Mouse (Mus musculus): ENCODE data around the gene Wscd2.

The Wscd2 gene

GRCm38 (mm10) chr5:113490033-113490432 lies at the start of gene Wscd2:
Wscd2 (plus strand) TSS chr5:113490333.
- DNase-seq: no peak

GRCm38 (mm10) chr5:113442180-113442579 lies 48.0 kb upstream of the Wscd2 start:
- DNase-seq: no peak

GRCm38 (mm10) chr5:113448023-113448734 lies 42.0 kb upstream of the Wscd2 start:
- no peak for DNase-seq

- DNase-seq: no peak
These were observed 40.8 kb upstream of the Wscd2 start for GRCm38 (mm10) chr5:113449336-113449735.

- no peak for DNase-seq
These were observed 37.4 kb upstream of the Wscd2 start for GRCm38 (mm10) chr5:113452691-113453090.

GRCm38 (mm10) chr5:113453356-113453755 lies 36.8 kb upstream of the Wscd2 start:
- no peak for DNase-seq

- peak; percentile 25 for DNase-seq
These were observed 34.1 kb upstream of the Wscd2 start for GRCm38 (mm10) chr5:113456020-113456419.

- DNase-seq: no peak
These were observed 33.4 kb upstream of the Wscd2 start for GRCm38 (mm10) chr5:113456756-113457155.

- no peak for DNase-seq
These were observed 32.9 kb upstream of the Wscd2 start for GRCm38 (mm10) chr5:113457260-113457659.

GRCm38 (mm10) chr5:113459942-113460341 lies 30.2 kb upstream of the Wscd2 start:
- DNase-seq: no peak

- DNase-seq: peak; percentile 11
These were observed 28.6 kb upstream of the Wscd2 start for GRCm38 (mm10) chr5:113461582-113461981.

- peak; percentile 13 for DNase-seq
These were observed 28.0 kb upstream of the Wscd2 start for GRCm38 (mm10) chr5:113461998-113462625.

- DNase-seq: no peak
These were observed 25.4 kb upstream of the Wscd2 start for GRCm38 (mm10) chr5:113464731-113465130.

- no peak for DNase-seq
These were observed 23.6 kb upstream of the Wscd2 start for GRCm38 (mm10) chr5:113466536-113466935.

GRCm38 (mm10) chr5:113467072-113467471 lies 23.1 kb upstream of the Wscd2 start:
- no peak for DNase-seq

- no peak for DNase-seq
These were observed 22.4 kb upstream of the Wscd2 start for GRCm38 (mm10) chr5:113467765-113468164.

GRCm38 (mm10) chr5:113468625-113469024 lies 21.5 kb upstream of the Wscd2 start:
- no peak for DNase-seq

- no peak for DNase-seq
These were observed 20.9 kb upstream of the Wscd2 start for GRCm38 (mm10) chr5:113469231-113469630.

- DNase-seq: no peak
These were observed 20.3 kb upstream of the Wscd2 start for GRCm38 (mm10) chr5:113469826-113470225.

GRCm38 (mm10) chr5:113471417-113471816 lies 18.7 kb upstream of the Wscd2 start:
- DNase-seq: peak; percentile 44

GRCm38 (mm10) chr5:113472339-113472738 lies 17.8 kb upstream of the Wscd2 start:
- DNase-seq: no peak

GRCm38 (mm10) chr5:113476816-113477215 lies 13.3 kb upstream of the Wscd2 start:
- DNase-seq: no peak

- DNase-seq: no peak
These were observed 11.1 kb upstream of the Wscd2 start for GRCm38 (mm10) chr5:113479075-113479474.

- no peak for DNase-seq
These were observed 9.7 kb upstream of the Wscd2 start for GRCm38 (mm10) chr5:113480451-113480850.
